Mouse (Mus musculus) heart, postnatal 0 days (tissue): Measurements from ENCODE around the gene March4. TPM values are rescaled to one million over a fixed set of nuclear protein-coding genes. Genes with fewer than 3 reads are reported as not detected.

ENCODE experiments used
- ATAC-seq: fragments of 200-750 bp; cut with Nextera tagmentation; 2 replicates; pipeline ENCODE4 v1.8.0; 2017; ENCODE audit warnings: low read depth, moderate number of reproducible peaks, moderate library complexity; ENCODE audit not compliant: insufficient read depth
- DNase-seq: peaks from one replicate; pipeline ENCODE4 v3.0.0-alpha.2; 2016; ENCODE audit warnings: low spot score
- H3K27ac ChIP-seq: fragments of 300-500 bp; sonication (generic); 2 replicates; pipeline ENCODE4 v1.5.1; 2014; ENCODE audit warnings: low read depth, mild to moderate bottlenecking
- H3K27me3 ChIP-seq: fragments of 300-500 bp; sonication (generic); 2 replicates; pipeline ENCODE4 v1.6.1; 2014; ENCODE audit warnings: low read length, mixed read lengths; ENCODE audit not compliant: control insufficient read depth, insufficient read depth
- H3K36me3 ChIP-seq: fragments of 300-500 bp; sonication (generic); replicated peaks from 2 replicates; pipeline ENCODE4 v1.6.1; 2014; ENCODE audit warnings: low read length, mixed read lengths; ENCODE audit not compliant: control insufficient read depth, insufficient read depth
- H3K4me1 ChIP-seq: fragments of 300-500 bp; sonication (generic); 2 replicates; pipeline ENCODE4 v1.6.1; 2014; ENCODE audit warnings: antibody characterized with exemption; ENCODE audit not compliant: control insufficient read depth, insufficient read depth
- H3K4me2 ChIP-seq: fragments of 300-500 bp; sonication (generic); 2 replicates; pipeline ENCODE4 v1.6.1; 2014; ENCODE audit warnings: low read depth, mild to moderate bottlenecking, low read length, moderate library complexity
- H3K4me3 ChIP-seq: fragments of 300-500 bp; sonication (generic); 2 replicates; pipeline ENCODE4 v1.5.1; 2014; ENCODE audit warnings: low read depth, low read length
- H3K9ac ChIP-seq: fragments of 300-500 bp; sonication (generic); replicated peaks from 2 replicates; pipeline ENCODE4 v1.6.1; 2014; ENCODE audit warnings: low read depth, low read length, mixed read lengths
- H3K9me3 ChIP-seq: fragments of 300-500 bp; sonication (generic); replicated peaks from 2 replicates; pipeline ENCODE4 v1.6.1; 2016; ENCODE audit warnings: low read length; ENCODE audit not compliant: control insufficient read depth
- CTCF ChIP-seq: IDR thresholded peaks from 2 replicates; pipeline ENCODE4 v1.5.1; 2016; ENCODE audit warnings: antibody characterized with exemption, control low read depth, low read depth
- EP300 ChIP-seq: IDR thresholded peaks from 2 replicates; pipeline ENCODE4 v1.6.1; 2016; ENCODE audit warnings: antibody characterized with exemption, low read depth
- WGBS: fragments of 180-500 bp; shearing (Covaris S2); extraction: QIAGEN DNeasy Blood & Tissue Kit; methylation state at CpG from one replicate; pipeline ENCODE4 v1.1.7; 2014; 5-methylcytosine and 5-hydroxymethylcytosine counted together
- polyA plus RNA-seq: library from polyadenylated mRNA; unstranded; fragments of >200 nt; fragmentation: Nextera tagmentation; extraction: Ambion mirVana; gene quantifications from 2 replicates; pipeline ENCODE4 v1.2.1, GENCODE M21; 2015
- total RNA-seq: library from RNA; depleted of rRNA; stranded (reverse); fragments of >200 nt; gene quantifications from 2 replicates; pipeline ENCODE4 v1.2.3, GENCODE M21; 2014; ENCODE audit warnings: low replicate concordance

Gene March4
- total and polyA plus RNA-seq, 2 experiments from 2014 or later, result not detected

DNA sequence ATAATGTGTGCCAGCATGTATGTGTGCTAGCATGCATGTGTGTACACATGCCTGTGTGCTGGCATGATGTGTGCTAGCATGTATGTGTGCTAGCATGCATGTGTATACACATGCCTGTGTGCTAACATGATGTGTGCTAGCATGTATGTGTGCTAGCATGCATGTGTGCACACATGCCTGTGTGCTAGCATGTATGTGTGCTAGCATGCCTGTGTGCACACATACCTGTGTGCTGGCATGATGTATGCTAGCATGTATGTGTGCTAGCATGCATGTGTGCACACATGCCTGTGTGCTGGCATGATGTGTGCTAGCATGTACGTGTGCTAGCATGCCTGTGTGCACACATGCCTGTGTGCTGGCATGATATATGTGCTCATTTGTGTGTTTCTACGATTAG is 67.7 kb downstream of the March4 start:
- H3K27me3 ChIP-seq, result no peaks in the 10 kb centered on the region
- DNase-seq (no peak), ATAC-seq (no peak)
- 79% methylated on average over 2 of the region's 2 CpGs for WGBS
- H3K9ac ChIP-seq, result no peak overlapping the region
- no peak overlapping the region for H3K4me2 ChIP-seq
- H3K9me3 ChIP-seq, result no peaks in the 10 kb centered on the region
- TF ChIP-seq CTCF (no peak), EP300 (no peak)
- H3K36me3 ChIP-seq, result no peaks in the 10 kb centered on the region
- no peak overlapping the region for H3K27ac ChIP-seq
- H3K4me3 ChIP-seq, result no peak overlapping the region
- H3K4me1 ChIP-seq, result no peaks in the 10 kb centered on the region

DNA sequence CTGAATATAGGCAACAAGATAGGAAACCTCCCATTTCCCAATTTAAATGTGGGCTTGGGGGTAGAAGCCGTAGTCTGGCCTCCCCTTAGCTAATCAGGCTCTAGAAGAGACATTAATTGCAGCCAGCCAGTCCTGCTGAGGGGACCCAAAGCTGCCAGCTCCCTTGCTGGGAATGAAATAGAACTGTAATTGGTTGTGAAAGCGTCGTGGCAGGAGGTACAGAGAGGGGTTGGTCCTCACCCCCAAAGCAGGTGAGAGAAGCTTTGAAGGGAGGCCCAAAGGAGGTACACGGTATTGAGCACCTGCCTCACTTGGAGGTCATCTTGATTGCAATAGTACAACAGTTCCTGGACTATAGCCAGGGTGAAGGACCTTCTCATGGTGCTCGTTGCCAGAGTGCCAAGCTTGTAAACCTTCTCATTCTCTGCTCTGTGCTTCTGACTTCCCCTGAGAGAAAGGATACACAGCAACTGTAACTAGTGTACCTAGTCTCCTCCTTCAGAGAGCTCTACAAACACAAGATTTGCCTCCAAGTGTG is 68.2 kb downstream of the March4 start:
- H3K36me3 ChIP-seq, result no peaks in the 10 kb centered on the region
- no peaks in the 10 kb centered on the region for H3K27me3 ChIP-seq
- H3K4me3 ChIP-seq, result no peak overlapping the region
- WGBS, result 22% methylated on average over 5 of the region's 5 CpGs
- H3K27ac ChIP-seq, result no peak overlapping the region
- no peaks in the 10 kb centered on the region for H3K4me1 ChIP-seq
- TF ChIP-seq EP300 (no peak), CTCF (no peak)
- H3K9ac ChIP-seq, result no peak overlapping the region
- DNase-seq, result peak; percentile 9
- ATAC-seq, result no peak
- no peak overlapping the region for H3K4me2 ChIP-seq
- no peaks in the 10 kb centered on the region for H3K9me3 ChIP-seq

DNA sequence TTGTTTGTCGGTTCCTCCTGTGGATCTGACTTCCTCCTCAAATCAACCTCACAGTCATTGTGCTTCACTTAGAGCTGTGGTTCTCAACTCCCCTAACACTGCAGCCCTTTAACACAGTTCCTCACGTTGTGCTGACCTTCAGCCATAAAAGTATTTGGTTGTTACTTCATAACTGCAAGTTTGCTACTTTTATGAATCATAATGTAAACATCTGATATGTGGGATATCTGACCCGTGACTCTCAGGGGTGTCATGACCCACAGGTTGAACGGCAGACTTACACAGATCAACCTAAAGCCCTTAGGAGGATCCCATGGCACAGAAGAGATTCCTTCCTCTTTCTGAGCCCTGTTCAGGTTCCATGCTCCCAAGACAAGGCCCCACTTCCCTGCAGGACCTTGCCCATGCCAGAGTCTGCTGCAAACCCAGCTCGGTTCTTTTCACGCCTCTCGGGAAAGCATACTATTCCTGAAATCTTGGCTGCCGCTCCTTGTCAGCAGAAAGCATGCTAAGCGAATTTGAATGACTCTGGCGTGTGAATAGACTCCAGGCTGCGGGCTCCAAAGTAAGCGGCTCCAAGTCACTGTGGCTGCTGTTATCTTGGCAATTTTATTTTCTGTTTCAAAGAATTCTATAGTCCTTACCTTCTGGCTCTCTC is 71.7 kb downstream of the March4 start:
- H3K36me3 ChIP-seq, result no peaks in the 10 kb centered on the region
- ATAC-seq, result no peak
- no peak for DNase-seq
- no peak overlapping the region for H3K4me2 ChIP-seq
- H3K27ac ChIP-seq, result no peak overlapping the region
- no peaks in the 10 kb centered on the region for H3K27me3 ChIP-seq
- TF ChIP-seq CTCF, result no peak
- no peak for TF ChIP-seq EP300
- H3K9ac ChIP-seq, result no peak overlapping the region
- no peaks in the 10 kb centered on the region for H3K9me3 ChIP-seq
- H3K4me3 ChIP-seq, result no peak overlapping the region
- peaks cover 6% of the 10 kb centered on the region; the same call in 1 of the 2 replicates for H3K4me1 ChIP-seq
- WGBS, result 30% methylated on average over 12 of the region's 12 CpGs

DNA sequence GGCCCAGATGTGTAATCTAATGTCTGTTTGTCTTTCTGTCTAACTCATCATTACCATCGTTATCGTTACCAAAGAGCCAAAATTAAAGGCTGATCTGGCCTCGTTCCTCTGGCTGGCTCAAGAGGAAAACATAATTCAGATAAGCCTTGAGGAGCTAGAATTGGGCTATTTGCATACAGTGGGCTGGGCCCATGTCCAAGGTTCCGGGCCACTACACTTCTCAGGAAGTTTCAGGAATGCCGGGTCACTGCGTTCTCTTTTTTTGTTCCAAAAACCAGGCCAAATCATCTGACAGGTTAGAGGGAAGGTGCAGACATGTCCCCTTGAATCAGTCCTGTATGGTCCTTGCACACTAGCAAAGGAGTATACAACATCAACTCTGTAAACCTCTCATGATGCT is 74.2 kb downstream of the March4 start:
- no peak overlapping the region for H3K4me3 ChIP-seq
- no peak for DNase-seq

DNA sequence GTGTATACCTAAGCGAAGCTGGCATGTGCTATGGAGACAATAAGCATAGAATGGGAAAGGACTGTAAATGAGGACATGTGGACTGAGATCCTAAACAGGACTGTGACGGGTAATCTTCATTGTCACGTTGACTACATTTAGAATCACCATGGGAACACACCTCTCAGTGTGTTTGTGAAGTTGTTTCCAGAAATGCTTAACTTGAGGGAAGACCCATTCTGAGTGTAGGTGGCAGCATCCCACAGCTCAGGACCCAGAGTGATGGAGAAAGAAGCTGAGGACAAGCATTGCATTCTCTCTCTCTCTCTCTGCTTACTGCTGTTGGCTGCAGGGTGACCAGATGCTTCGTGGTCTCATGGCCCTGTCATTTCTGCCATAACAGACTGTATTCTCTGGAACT is 79.1 kb downstream of the March4 start:
- Histone ChIP-seq H3K27me3 (no peaks in the 10 kb centered on the region), H3K9me3 (no peaks in the 10 kb centered on the region), H3K4me2 (no peak overlapping the region), H3K27ac (no peak overlapping the region), H3K36me3 (no peaks in the 10 kb centered on the region), H3K4me3 (no peak overlapping the region), H3K9ac (no peak overlapping the region), H3K4me1 (peaks cover 2% of the 10 kb centered on the region; the same call in 1 of the 2 replicates)
- no peak for DNase-seq
- no peak for TF ChIP-seq CTCF
- no peak for TF ChIP-seq EP300
- ATAC-seq, result no peak
- 82% methylated on average over 4 of the region's 4 CpGs for WGBS

More for the DNA sequence above, 74.2 kb downstream of the March4 start:
- H3K36me3 ChIP-seq, result no peaks in the 10 kb centered on the region
- H3K9me3 ChIP-seq, result no peaks in the 10 kb centered on the region
- H3K4me2 ChIP-seq, result no peak overlapping the region
- peaks cover 6% of the 10 kb centered on the region; the same call in 1 of the 2 replicates for H3K4me1 ChIP-seq
- H3K27ac ChIP-seq, result no peak overlapping the region
- no peak overlapping the region for H3K9ac ChIP-seq
- H3K27me3 ChIP-seq, result no peaks in the 10 kb centered on the region
- TF ChIP-seq CTCF (no peak), EP300 (no peak)
- WGBS, result 12% methylated on average over 6 of the region's 6 CpGs
- no peak for ATAC-seq

DNA sequence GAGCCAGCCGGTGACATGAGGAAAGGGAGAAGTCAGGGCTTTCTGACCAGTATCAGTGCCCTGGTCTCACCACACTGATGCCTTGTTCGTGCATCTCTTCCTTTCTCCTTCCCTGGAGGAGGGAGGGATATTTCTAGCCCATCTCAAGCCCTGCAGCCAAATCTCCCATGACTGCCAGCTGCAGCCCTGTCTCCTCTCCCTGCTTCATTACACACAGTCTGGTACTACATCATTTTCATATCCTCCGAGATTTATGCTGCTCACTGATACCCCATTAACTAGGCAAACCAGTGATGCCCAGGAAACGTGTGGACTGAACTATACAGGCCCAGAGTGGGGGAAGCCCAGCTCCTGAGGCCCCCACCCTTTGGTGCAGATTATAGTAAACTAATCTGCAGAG is 80.8 kb downstream of the March4 start:
- no peak for TF ChIP-seq EP300
- no peak overlapping the region for H3K9ac ChIP-seq
- DNase-seq (no peak), ATAC-seq (no peak)
- no peaks in the 10 kb centered on the region for H3K36me3 ChIP-seq
- no peaks in the 10 kb centered on the region for H3K4me1 ChIP-seq
- no peaks in the 10 kb centered on the region for H3K27me3 ChIP-seq
- H3K9me3 ChIP-seq, result no peaks in the 10 kb centered on the region
- no peak overlapping the region for H3K4me2 ChIP-seq
- no peak overlapping the region for H3K27ac ChIP-seq
- WGBS, result 72% methylated on average over 4 of the region's 4 CpGs
- H3K4me3 ChIP-seq, result no peak overlapping the region
